In genomic region chr11:102643891-102644382, GRCm38 (mm10) we compare ENCODE assay signal across 7 mouse cellular contexts. TPM values are rescaled to one million over a fixed set of nuclear protein-coding genes. Genes with fewer than 3 reads are reported as not detected.
DNase-seq lines count a peak whose midpoint lies in the region; ATAC-seq and TF ChIP-seq lines count a peak whose summit lies in the region.

No protein-coding gene starts in this region.

- peak; percentile 79 for TF ChIP-seq EP300 in heart, postnatal 0 days (IDR thresholded peaks at IDR 0.05; ENCODE audit: low read depth)

- ATAC-seq in heart, postnatal 0 days (ENCODE audit: insufficient read depth, low read depth): peak; percentile 94
- no peak for ATAC-seq in erythroblast, adult 5-6 weeks (replicated peaks; ENCODE audit: low FRiP score, poor library complexity, severe bottlenecking)

- DNase-seq in adipocyte (ENCODE audit: low spot score): peak; percentile 57
- peak; percentile 86 for DNase-seq in embryo, embryonic 10 days (ENCODE audit: low spot score)
- peak; percentile 90 for DNase-seq in heart, postnatal 0 days (ENCODE audit: low spot score)
- DNase-seq in mesoderm, embryonic 11.5 days (ENCODE audit: low read depth, low spot score): peak; percentile 61
- DNase-seq in thymus, postnatal 10 days (ENCODE audit: low spot score in 2 of 2): no peak
- DNase-seq in liver: no peak

- H3K9me3 ChIP-seq in heart, postnatal 0 days (replicated peaks; ENCODE audit: control insufficient read depth, low read length): no peaks in the 10 kb centered on the region

- no peak for TF ChIP-seq CTCF in heart, postnatal 0 days (IDR thresholded peaks at IDR 0.05; ENCODE audit: low read depth)

- no peaks in the 10 kb centered on the region for H3K27me3 ChIP-seq in heart, postnatal 0 days (ENCODE audit: control insufficient read depth, insufficient read depth, low read length)

- no peak overlapping the region for H3K9ac ChIP-seq in heart, postnatal 0 days (replicated peaks; ENCODE audit: low read depth, low read length)

- H3K4me1 ChIP-seq in heart, postnatal 0 days (ENCODE audit: control insufficient read depth, insufficient read depth): peaks cover 8% of the 10 kb centered on the region; the same call in 1 of the 2 replicates

- H3K27ac ChIP-seq in heart, postnatal 0 days (ENCODE audit: low read depth): peak overlapping the region; percentile 81

- WGBS in heart, postnatal 0 days: 14% methylated on average over 10 of the region's 10 CpGs

- H3K36me3 ChIP-seq in heart, postnatal 0 days (replicated peaks; ENCODE audit: control insufficient read depth, insufficient read depth, low read length): no peaks in the 10 kb centered on the region

- H3K4me3 ChIP-seq in heart, postnatal 0 days (ENCODE audit: low read depth, low read length): no peak overlapping the region

- H3K4me2 ChIP-seq in heart, postnatal 0 days (ENCODE audit: low read depth, low read length): no peak overlapping the region

RNA-seq across cellular contexts. Expression of gene Meioc, which starts 19.6 kb away (rescaled TPM):
- total RNA-seq in heart, postnatal 0 days (2014; rRNA removed; ENCODE audit: low replicate concordance): 0.04 TPM in 1 of 2 replicates, not detected in the other
- 0.12 and 0.15 TPM in 2 replicates for polyA plus RNA-seq in heart, postnatal 0 days (2015; fragmentation: Nextera tagmentation; extraction: Ambion mirVana)
- total RNA-seq in erythroblast, adult 5-6 weeks (2015; ENCODE audit: low replicate concordance): not detected in 2 replicates
- total RNA-seq in erythroblast, adult 5-6 weeks (2017; ENCODE audit: low replicate concordance): not detected in 2 replicates

RNA-seq across cellular contexts. Expression of gene Fzd2, which starts 39.7 kb away (rescaled TPM):
- 38.1 and 47.1 TPM in 2 replicates for total RNA-seq in heart, postnatal 0 days (2014; rRNA removed; ENCODE audit: low replicate concordance)
- 6.5 and 7.0 TPM in 2 replicates for polyA plus RNA-seq in heart, postnatal 0 days (2015; fragmentation: Nextera tagmentation; extraction: Ambion mirVana)
- not detected in 2 replicates for total RNA-seq in erythroblast, adult 5-6 weeks (2015; ENCODE audit: low replicate concordance)
- not detected in 2 replicates for total RNA-seq in erythroblast, adult 5-6 weeks (2017; ENCODE audit: low replicate concordance)

RNA-seq across cellular contexts. Expression of gene Ccdc43, which starts 53.6 kb away (rescaled TPM):
- total RNA-seq in heart, postnatal 0 days (2014; rRNA removed; ENCODE audit: low replicate concordance): 14.2 and 20.8 TPM in 2 replicates
- polyA plus RNA-seq in heart, postnatal 0 days (2015; fragmentation: Nextera tagmentation; extraction: Ambion mirVana): 25.5 and 28.8 TPM in 2 replicates
- total RNA-seq in erythroblast, adult 5-6 weeks (2015; ENCODE audit: low replicate concordance): 4.4 and 8.1 TPM in 2 replicates
- total RNA-seq in erythroblast, adult 5-6 weeks (2017; ENCODE audit: low replicate concordance): 2.9 and 12.0 TPM in 2 replicates

Comparison
In these comparisons a context has a peak if more than half of its experiments do, and no peak if none do; other contexts are left out.
1. DNase-seq: peak in adipocyte (single experiment), embryo, embryonic 10 days (single experiment), heart, postnatal 0 days (single experiment) and mesoderm, embryonic 11.5 days (single experiment); none in thymus, postnatal 10 days (0 of 2) and liver (single experiment).
2. RNA of gene Fzd2, which starts 39.7 kb away (total RNA-seq): 38.1 to 47.1 TPM in heart, postnatal 0 days; not detected in erythroblast, adult 5-6 weeks; every median in the first group is over 10 times any median in the second.